Mouse (Mus musculus): ENCODE data around the gene Gm28036. TPM values are rescaled to one million over a fixed set of nuclear protein-coding genes. Genes with fewer than 3 reads are reported as not detected.

Gene Gm28036
- total RNA-seq, 2 experiments from 2014 or later, result 14.9 to 15.6 TPM

Other genes with a start within 250 kb of the Gm28036 start
- 100 to 1,000 TPM; 186 to 221 TPM for gene Uqcc1, start 196.8 kb downstream of the Gm28036 start, total RNA-seq (2021)
- not detected for gene Gm15557, start 186.4 kb downstream of the Gm28036 start, total RNA-seq (2021)
- not detected for gene Gdf5, start 181.7 kb downstream of the Gm28036 start, total RNA-seq (2021)
- gene Cep250, start 170.6 kb downstream of the Gm28036 start, total RNA-seq (2021), result 1 to 10 TPM; 6.7 to 9.1 TPM
- under 1 TPM; 0.26 to 0.66 TPM for gene 6430550D23Rik, start 119.1 kb downstream of the Gm28036 start, total RNA-seq (2021)
- 10 to 100 TPM; 65.2 to 71.2 TPM for gene Ergic3, start 119.0 kb downstream of the Gm28036 start, total RNA-seq (2021)
- not detected for gene Fer1l4, start 74.1 kb downstream of the Gm28036 start, total RNA-seq (2021)
- 1 to 10 TPM in 1 of 2 experiments, under 1 TPM in 1; 0.29 to 1.2 TPM for gene Spag4, start 61.9 kb downstream of the Gm28036 start, total RNA-seq (2021)
- gene Cpne1, start 15.1 kb downstream of the Gm28036 start, total RNA-seq (2021), result 10 to 100 TPM; 20.7 to 23.5 TPM
- 10 to 100 TPM; 19.7 to 20.3 TPM for gene Rbm12, start 15.1 kb downstream of the Gm28036 start, total RNA-seq (2021)
- gene Romo1, start 16.9 kb upstream of the Gm28036 start, total RNA-seq (2021), result 100 to 1,000 TPM; 297 to 305 TPM
- gene Nfs1, start 17.1 kb upstream of the Gm28036 start, total RNA-seq (2021), result 10 to 100 TPM; 65.0 to 70.5 TPM
- 100 to 1,000 TPM; 201 to 205 TPM for gene Rbm39, start 53.1 kb upstream of the Gm28036 start, total RNA-seq (2021)
- gene Phf20, start 69.4 kb upstream of the Gm28036 start, total RNA-seq (2021), result 10 to 100 TPM; 19.5 to 20.3 TPM
- 1 to 10 TPM in 1 of 2 experiments, under 1 TPM in 1; 0.91 to 1.5 TPM for gene Cnbd2, start 185.2 kb upstream of the Gm28036 start, total RNA-seq (2021)
- 10 to 100 TPM; 78.8 to 79.7 TPM for gene Scand1, start 185.6 kb upstream of the Gm28036 start, total RNA-seq (2021)